Comparison of ENCODE assay signal across 9 mouse cellular contexts in genomic region chr16:28880756-28881155, GRCm38 (mm10). TPM values are rescaled to one million over a fixed set of nuclear protein-coding genes. Genes with fewer than 3 reads are reported as not detected.
DNase-seq lines count a peak whose midpoint lies in the region; ATAC-seq and TF ChIP-seq lines count a peak whose summit lies in the region.
"Had no signal": no experiment of that assay in that cellular context is flagged by ENCODE, and none has a peak within 500 bp of the region (broad histone marks: within the 10 kb centered on the region; RNA-seq: fewer than 3 reads in every experiment).

No protein-coding gene starts in this region.

- no peaks in the 10 kb centered on the region for H3K27me3 ChIP-seq in intestine, postnatal 0 days (replicated peaks; ENCODE audit: control insufficient read depth, insufficient read depth, low read length)
- H3K27me3 ChIP-seq in midbrain, embryonic 11.5 days (ENCODE audit: control insufficient read depth, insufficient read depth, low read length) = no peaks in the 10 kb centered on the region

- H3K4me1 ChIP-seq in intestine, postnatal 0 days (replicated peaks; ENCODE audit: control insufficient read depth, insufficient read depth, low read length) = peaks cover 12% of the 10 kb centered on the region; the same call in 1 of the 2 replicates
- peaks cover 8% of the 10 kb centered on the region for H3K4me1 ChIP-seq in midbrain, embryonic 11.5 days (ENCODE audit: control insufficient read depth, insufficient read depth, low read length)

- TF ChIP-seq CTCF in intestine, postnatal 0 days (IDR thresholded peaks at IDR 0.05; ENCODE audit: low read depth) = no peak

- no peaks in the 10 kb centered on the region for H3K36me3 ChIP-seq in intestine, postnatal 0 days (ENCODE audit: control insufficient read depth, insufficient read depth)
- no peaks in the 10 kb centered on the region for H3K36me3 ChIP-seq in midbrain, embryonic 11.5 days (ENCODE audit: control insufficient read depth, insufficient read depth, low read length)

- H3K9me3 ChIP-seq in intestine, postnatal 0 days (ENCODE audit: control insufficient read depth) = no peaks in the 10 kb centered on the region
- H3K9me3 ChIP-seq in midbrain, embryonic 11.5 days (ENCODE audit: control insufficient read depth, low read length) = no peaks in the 10 kb centered on the region

- DNase-seq in adipocyte (ENCODE audit: low spot score) = peak; percentile 15
- peak; percentile 24 to 48 for DNase-seq in adrenal gland, postnatal 4 days (ENCODE audit: low spot score in 2 of 2)
- DNase-seq in midbrain, embryonic 11.5 days (ENCODE audit: low spot score, missing footprints) = no peak
- DNase-seq in spleen, adult 12 weeks (ENCODE audit: low spot score) = no peak
- no peak for DNase-seq in cerebellum, adult 8-10 months
- DNase-seq in layer of hippocampus, adult 18-20 months (ENCODE audit: low spot score in 2 of 2) = no peak

- H3K9ac ChIP-seq in intestine, postnatal 0 days (ENCODE audit: low read depth, low read length) = no peak overlapping the region
- no peak overlapping the region for H3K9ac ChIP-seq in midbrain, embryonic 11.5 days (ENCODE audit: low read length)
- H3K9ac ChIP-seq: liver, embryonic 14.5 days had no signal

- ATAC-seq in intestine, postnatal 0 days = no peak
- peak; percentile 54 for ATAC-seq in midbrain, embryonic 11.5 days (ENCODE audit: low FRiP score)
- ATAC-seq in CD4-positive, CD25-positive, alpha-beta regulatory T cell, adult 4 months = no peak

- 33% methylated on average over 8 of the region's 8 CpGs for WGBS in intestine, postnatal 0 days
- WGBS in midbrain, embryonic 11.5 days = 52% methylated on average over 8 of the region's 8 CpGs

- H3K27ac ChIP-seq in intestine, postnatal 0 days (ENCODE audit: low read depth, low read length) = no peak overlapping the region
- no peak overlapping the region for H3K27ac ChIP-seq in midbrain, embryonic 11.5 days (ENCODE audit: low read depth, low read length)
- H3K27ac ChIP-seq: liver, embryonic 14.5 days had no signal

- no peak overlapping the region for H3K4me3 ChIP-seq in intestine, postnatal 0 days (ENCODE audit: low read depth, low read length)
- no peak overlapping the region for H3K4me3 ChIP-seq in midbrain, embryonic 11.5 days (ENCODE audit: low read depth, low read length)

- H3K4me2 ChIP-seq in intestine, postnatal 0 days (replicated peaks; ENCODE audit: low read depth) = peak overlapping the region; percentile 47; the same call in 1 of the 2 replicates
- H3K4me2 ChIP-seq in midbrain, embryonic 11.5 days = no peak overlapping the region

RNA-seq across cellular contexts. Expression of gene Mb21d2, which starts 48.7 kb away (rescaled TPM):
- 10 to 100 TPM; 16.5 to 19.3 TPM for total RNA-seq in adrenal gland, postnatal 4 days (2021)
- 6.6 and 6.8 TPM in 2 replicates for polyA plus RNA-seq in intestine, postnatal 0 days (2015; fragmentation: Nextera tagmentation; extraction: Ambion mirVana)
- polyA plus RNA-seq in midbrain, embryonic 11.5 days (2014; fragmentation: Nextera tagmentation; extraction: Ambion mirVana) = 9.3 and 10.4 TPM in 2 replicates
- not detected for polyA plus RNA-seq in CD4-positive, CD25-positive, alpha-beta regulatory T cell, adult 4 months (2017; shearing (Covaris generic))
- 10 to 100 TPM; 21.4 to 21.8 TPM for total RNA-seq in layer of hippocampus, adult 18-20 months (2021)

Comparison
In these comparisons a context has a peak if more than half of its experiments do, and no peak if none do; other contexts are left out.
1. DNase-seq: peak in adipocyte (single experiment) and adrenal gland, postnatal 4 days (2 of 2); none in midbrain, embryonic 11.5 days (single experiment), spleen, adult 12 weeks (single experiment), cerebellum, adult 8-10 months (single experiment) and layer of hippocampus, adult 18-20 months (0 of 2).